Mouse (Mus musculus): ENCODE measurements around the gene Atf4.

Atf4 gene

GRCm38 (mm10) chr15:80248596-80248995 lies 6.4 kb upstream of the Atf4 start:
- DNase-seq (ENCODE audit: low read depth in 2 of 2, low spot score in 2 of 2) = no peak

DNA sequence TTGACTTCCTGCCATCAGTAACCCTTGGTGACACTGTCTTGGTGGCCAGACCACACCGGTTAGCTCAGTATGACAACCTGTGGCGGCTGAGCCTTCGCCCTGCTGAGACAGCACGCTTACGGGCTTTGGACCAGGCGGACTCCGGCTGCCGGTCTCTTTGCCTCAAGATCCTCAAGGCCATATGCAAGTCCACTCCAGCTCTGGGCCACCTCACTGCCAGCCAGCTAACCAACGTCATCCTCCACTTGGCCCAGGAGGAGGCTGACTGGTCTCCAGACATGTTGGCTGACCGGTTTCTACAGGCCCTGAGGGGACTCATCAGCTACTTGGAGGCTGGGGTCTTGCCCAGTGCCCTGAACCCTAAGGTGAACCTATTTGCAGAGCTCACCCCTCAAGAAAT lies 5.3 kb upstream of the Atf4 start:
- no peak for DNase-seq (ENCODE audit: low read depth in 2 of 2, low spot score in 2 of 2)

- DNase-seq (ENCODE audit: low read depth in 2 of 2, low spot score in 2 of 2) = no peak
These were observed 4.4 kb upstream of the Atf4 start for GRCm38 (mm10) chr15:80250586-80250985.

DNA sequence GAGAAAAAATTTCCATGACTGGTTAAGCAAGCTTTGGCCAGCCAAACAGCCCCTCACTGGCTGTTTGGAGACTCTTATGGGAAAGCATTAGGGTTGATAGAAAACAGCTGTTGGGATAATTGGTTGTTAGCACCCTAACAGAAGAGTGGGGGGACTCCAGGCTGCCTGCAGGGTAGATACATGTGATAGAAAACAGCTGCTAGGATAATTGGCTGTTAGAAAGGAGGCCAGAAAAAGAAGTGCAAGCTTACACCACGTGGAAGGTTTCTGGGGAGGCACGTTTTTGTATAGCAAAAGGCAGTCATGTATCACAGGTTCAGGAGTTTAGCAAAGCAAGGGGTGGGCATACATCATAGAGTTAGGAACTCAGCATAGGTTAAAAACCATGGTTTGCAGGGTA lies 1.5 kb upstream of the Atf4 start:
- DNase-seq (ENCODE audit: low read depth in 2 of 2, low spot score in 2 of 2) = no peak

- no peak for DNase-seq (ENCODE audit: low read depth in 2 of 2, low spot score in 2 of 2)
These were observed 777 bp upstream of the Atf4 start for GRCm38 (mm10) chr15:80254207-80254606.

GRCm38 (mm10) chr15:80255646-80256121 lies 700 bp downstream of the Atf4 start:
- DNase-seq (ENCODE audit: low read depth in 2 of 2, low spot score in 2 of 2) = no peak

GRCm38 (mm10) chr15:80256242-80256641 lies 1.3 kb downstream of the Atf4 start:
- DNase-seq (ENCODE audit: low read depth in 2 of 2, low spot score in 2 of 2) = no peak

DNA sequence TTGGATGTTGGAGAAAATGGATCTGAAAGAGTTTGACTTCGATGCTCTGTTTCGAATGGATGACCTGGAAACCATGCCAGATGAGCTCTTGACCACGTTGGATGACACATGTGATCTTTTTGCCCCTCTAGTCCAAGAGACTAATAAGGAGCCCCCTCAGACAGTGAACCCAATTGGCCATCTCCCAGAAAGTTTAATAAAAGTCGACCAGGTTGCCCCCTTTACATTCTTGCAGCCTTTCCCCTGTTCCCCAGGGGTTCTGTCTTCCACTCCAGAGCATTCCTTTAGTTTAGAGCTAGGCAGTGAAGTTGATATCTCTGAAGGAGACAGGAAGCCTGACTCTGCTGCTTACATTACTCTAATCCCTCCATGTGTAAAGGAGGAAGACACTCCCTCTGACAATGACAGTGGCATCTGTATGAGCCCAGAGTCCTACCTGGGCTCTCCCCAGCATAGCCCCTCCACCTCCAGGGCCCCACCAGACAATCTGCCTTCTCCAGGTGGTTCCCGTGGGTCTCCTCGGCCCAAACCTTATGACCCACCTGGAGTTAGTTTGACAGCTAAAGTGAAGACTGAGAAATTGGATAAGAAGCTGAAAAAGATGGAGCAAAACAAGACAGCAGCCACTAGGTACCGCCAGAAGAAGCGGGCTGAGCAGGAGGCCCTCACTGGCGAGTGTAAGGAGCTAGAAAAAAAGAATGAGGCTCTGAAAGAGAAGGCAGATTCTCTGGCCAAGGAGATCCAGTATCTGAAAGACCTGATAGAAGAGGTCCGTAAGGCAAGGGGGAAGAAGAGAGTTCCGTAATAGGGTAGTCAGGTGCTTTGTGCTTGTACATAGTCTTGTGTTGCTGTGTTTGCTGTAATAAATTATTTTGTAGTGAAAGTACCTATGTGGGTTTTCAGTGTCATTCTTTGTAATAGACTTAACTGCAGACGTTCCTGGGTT lies 1.9 kb downstream of the Atf4 start:
- DNase-seq (ENCODE audit: low read depth in 2 of 2, low spot score in 2 of 2) = no peak

- no peak for DNase-seq (ENCODE audit: low read depth in 2 of 2, low spot score in 2 of 2)
These were observed 2.7 kb downstream of the Atf4 start for GRCm38 (mm10) chr15:80257602-80258239.

GRCm38 (mm10) chr15:80258240-80259170 lies 3.5 kb downstream of the Atf4 start:
- DNase-seq (ENCODE audit: low read depth in 2 of 2, low spot score in 2 of 2) = no peak

- DNase-seq (ENCODE audit: low read depth in 2 of 2, low spot score in 2 of 2) = no peak
These were observed 4.5 kb downstream of the Atf4 start for GRCm38 (mm10) chr15:80259406-80260045.

- peak; percentile 70 to 79 for DNase-seq (ENCODE audit: low read depth in 2 of 2, low spot score in 2 of 2)
These were observed 5.7 kb downstream of the Atf4 start for GRCm38 (mm10) chr15:80260677-80261076.

- DNase-seq (ENCODE audit: low read depth in 2 of 2, low spot score in 2 of 2) = no peak
These were observed 6.1 kb downstream of the Atf4 start for GRCm38 (mm10) chr15:80261100-80261499.

- peak; percentile 84 to 85 for DNase-seq (ENCODE audit: low read depth in 2 of 2, low spot score in 2 of 2)
These were observed 8.9 kb downstream of the Atf4 start, which contains the start of gene Rps19bp1 for GRCm38 (mm10) chr15:80263610-80264575. TSS of gene Rps19bp1 (minus strand) at chr15:80264315.

DNA sequence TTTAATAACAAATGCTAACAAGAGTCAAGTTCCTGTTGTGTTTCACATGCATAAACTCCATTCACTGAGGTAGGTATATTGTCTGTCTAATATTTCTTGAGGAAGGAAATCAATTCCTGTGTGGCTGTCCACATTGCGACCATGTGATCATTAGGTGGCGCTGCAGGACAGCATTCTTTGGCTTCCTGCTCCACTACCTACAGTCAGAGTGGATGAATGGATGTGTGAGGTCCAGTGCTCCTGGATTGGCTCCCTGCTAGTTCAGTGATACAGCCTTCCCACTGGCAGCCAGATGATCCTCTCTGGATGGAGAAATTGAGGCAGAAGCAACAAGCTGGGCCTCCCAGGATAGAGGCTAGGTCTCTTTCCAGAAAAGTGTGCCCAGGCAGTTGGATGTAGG lies 11.3 kb downstream of the Atf4 start:
- DNase-seq (ENCODE audit: low read depth in 2 of 2, low spot score in 2 of 2) = peak; percentile 42 to 72

DNA sequence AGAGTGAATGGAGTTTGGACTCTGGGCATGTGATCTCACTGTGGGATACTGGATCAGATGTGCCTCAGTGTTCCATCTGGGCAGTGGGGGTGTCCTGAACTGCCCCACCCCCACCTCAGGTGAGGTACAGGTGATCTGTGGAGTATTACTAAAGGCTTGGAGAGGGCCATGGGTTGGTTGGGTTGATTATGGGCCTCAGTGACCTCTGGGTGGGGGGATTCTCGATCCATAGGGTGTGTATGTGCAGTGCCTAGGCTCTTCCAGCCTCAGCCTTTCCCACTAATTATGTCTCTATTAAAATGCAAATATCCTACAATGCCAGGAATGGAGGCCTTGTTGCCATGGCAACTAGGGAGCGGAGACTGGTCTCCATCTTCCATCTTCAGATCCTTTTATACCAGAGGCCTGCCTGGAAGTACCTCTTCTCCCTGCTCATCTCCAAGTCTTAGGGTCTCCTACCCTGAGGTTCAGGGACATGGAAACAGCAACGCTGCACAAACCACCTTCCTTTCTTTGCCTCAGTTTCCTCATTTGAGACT lies 16.9 kb downstream of the Atf4 start:
- no peak for DNase-seq (ENCODE audit: low read depth in 2 of 2, low spot score in 2 of 2)

- no peak for DNase-seq (ENCODE audit: low read depth in 2 of 2, low spot score in 2 of 2)
These were observed 22.1 kb downstream of the Atf4 start for GRCm38 (mm10) chr15:80277107-80277506.

GRCm38 (mm10) chr15:80277625-80278024 lies 22.6 kb downstream of the Atf4 start:
- DNase-seq (ENCODE audit: low read depth in 2 of 2, low spot score in 2 of 2) = no peak

DNA sequence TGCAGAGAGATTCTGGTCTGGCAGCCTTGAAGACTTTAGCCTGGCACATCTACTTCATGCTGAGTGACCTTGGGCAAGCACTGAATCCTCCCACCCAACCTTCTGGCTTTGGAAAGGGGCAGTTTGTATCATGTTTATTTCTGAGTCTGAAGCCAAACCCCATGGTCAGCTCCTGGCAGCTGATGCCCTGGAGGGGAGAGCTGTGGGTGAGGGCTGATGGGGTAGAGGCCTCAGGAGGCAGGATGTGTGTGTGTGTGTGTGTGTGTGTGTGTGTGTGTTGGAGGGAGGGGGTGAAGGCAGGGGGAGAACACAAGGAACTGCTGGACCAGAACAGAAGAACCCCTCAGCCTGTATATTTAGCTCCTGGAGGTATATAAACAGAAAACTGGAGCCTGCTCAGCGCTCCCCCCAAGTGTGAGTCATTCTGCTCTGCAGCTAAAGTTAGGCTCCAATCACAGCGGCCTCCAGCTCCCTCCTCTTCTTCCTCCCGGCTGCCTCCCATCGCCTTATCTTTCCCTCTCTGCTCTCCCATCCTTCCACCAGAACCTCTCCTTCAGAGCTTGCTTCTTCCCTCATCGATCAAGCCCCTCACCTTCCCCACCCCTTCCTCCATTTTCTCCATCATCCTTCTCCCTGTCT lies 23.3 kb downstream of the Atf4 start:
- no peak for DNase-seq (ENCODE audit: low read depth in 2 of 2, low spot score in 2 of 2)

All from CD8-positive naive resting alpha-beta T cell, adult 2 months (primary cell).